Mouse (Mus musculus) mesoderm, embryonic 11.5 days (tissue): ENCODE data around the gene Kcng3.

ENCODE experiments used
- DNase-seq: peaks from one replicate; pipeline ENCODE4 v3.0.0-alpha.2; 2012; ENCODE audit warnings: low read depth, low spot score

The Kcng3 gene

DNA sequence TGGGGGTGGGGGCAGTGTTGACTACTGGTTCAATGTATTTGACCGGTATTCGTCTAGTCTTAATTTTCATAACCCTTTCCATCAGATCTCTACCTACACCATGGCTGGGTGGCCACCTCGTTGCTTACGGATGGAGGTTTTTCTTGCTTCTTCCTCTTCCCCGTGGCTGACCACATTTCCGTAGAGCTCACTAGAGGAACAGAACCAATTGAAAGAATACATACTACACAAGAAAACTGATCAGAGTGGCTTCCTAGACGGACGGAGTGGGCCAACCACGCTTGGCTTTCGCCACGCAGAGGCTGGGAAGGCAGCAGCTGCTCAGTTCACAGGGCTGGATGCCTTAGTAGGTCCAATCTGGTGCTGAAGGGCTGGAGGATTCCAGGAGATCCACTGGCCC lies 75.9 kb downstream of the Kcng3 start:
- no peak for DNase-seq

GRCm38 (mm10) chr17:83554997-83555396 lies 76.7 kb downstream of the Kcng3 start:
- DNase-seq, result no peak

DNA sequence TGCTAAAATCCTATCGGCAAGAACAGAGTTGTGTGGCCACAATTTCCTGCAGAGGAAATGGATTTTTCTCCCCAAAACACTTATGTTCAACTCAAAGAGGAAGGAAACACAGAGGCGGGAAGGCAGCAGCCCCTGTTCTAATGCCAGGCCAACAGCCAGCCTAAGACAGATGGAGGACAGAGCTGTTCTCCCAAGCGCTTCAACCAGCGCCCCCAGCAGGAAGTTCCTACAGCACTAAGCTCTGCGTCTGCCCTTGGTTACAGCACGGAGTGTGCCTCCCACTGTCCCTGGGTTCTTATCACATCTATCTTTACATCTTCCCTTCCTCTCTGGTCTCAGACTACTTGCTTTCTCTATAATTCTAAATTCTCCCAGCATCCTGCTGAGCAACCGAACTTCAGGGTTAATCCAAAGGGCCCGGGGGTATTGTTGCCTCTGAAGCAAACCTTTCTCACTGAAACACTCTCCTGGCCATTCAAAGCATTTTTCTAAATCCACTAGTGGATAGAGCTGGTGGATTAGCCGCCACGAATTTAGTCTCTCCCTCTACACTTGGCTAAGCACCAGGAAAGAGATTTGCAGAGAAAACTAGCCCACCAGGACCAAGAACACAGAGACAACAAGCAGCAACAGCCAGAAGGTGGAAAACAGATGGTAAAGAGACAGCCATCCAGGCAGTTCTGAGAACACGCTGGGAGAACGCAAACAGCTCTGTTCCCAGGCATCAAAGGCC lies 83.0 kb downstream of the Kcng3 start:
- DNase-seq, result no peak

GRCm38 (mm10) chr17:83547145-83547544 lies 84.5 kb downstream of the Kcng3 start:
- no peak for DNase-seq

DNA sequence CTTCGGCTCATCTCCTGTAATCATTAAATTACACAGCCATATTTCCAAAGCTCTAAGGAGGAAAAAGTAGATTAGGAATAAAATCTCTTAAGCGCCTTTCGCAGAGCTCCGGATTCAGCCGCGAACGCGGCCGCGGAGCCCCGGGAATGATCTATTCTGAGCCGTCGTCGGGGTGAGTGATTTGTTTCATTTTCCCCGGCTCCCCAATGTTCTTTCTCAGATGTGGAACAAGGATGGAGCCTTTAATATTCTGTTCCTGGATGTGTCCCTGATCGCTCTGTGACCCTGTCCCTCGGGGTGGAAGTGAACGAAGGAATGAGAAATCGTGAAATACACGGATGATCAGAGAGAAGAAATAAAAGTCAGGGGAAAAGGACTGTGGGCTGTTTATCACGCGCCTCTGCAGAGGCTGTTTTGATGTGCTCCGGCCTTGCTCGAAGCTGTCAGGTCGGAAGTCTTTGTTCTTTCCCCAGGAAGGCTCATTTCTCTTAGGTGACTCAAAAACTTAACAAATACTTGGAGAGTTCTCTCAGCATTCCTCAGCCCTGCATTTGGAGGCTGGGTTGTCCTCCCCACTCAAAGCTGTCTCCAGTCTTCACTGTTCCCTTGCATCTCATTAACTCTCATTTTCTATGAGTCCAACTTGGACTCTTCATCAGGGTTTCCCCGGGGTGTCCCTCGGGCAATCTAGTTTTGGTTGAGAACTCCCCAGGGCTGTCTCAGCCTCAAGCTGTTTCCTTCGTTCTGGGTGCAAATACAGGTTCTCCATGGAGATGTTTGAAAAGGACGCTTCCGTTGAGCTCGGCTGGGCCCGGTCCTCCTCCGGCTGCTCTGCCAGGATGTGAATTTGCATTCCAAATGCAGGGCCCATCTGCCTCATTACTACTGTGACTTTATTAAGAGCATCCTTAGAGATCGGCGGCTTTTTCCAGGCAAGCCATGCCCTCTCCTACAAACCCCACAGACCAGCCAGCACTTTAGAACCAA lies 85.6 kb downstream of the Kcng3 start:
- DNase-seq, result no peak

DNA sequence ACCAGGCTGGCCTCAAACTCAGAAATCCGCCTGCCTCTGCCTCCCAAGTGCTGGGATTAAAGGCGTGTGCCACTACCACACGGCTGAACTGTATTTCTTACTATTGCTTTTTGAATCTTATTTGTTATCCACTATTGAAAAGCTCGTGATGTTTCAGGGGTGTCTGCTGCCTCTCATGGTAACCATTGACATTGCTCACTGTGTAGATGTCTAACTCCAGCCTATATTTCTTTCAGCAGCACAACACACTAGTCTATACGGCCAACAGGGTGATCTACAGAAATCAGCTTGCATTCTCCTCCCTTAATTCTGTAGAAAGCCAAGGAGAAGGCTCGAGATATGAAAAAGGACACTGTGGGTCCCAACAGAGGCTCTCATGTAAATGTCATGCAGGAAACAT lies 86.4 kb downstream of the Kcng3 start:
- DNase-seq, result no peak

GRCm38 (mm10) chr17:83542424-83542823 lies 89.3 kb downstream of the Kcng3 start:
- DNase-seq, result no peak

- DNase-seq, result no peak
Measured at GRCm38 (mm10) chr17:83539262-83540037, 92.2 kb downstream of the Kcng3 start.

- DNase-seq, result no peak
Measured at GRCm38 (mm10) chr17:83538694-83539093, 93.0 kb downstream of the Kcng3 start.

- DNase-seq, result no peak
Measured at GRCm38 (mm10) chr17:83538141-83538540, 93.6 kb downstream of the Kcng3 start.
